Mouse (Mus musculus) thymus, adult 2 months (tissue): ENCODE results near the gene Ezr. TPM values are rescaled to one million over a fixed set of nuclear protein-coding genes. Genes with fewer than 3 reads are reported as not detected.

Experiments used
- DNase-seq: peaks from one replicate; pipeline ENCODE4 v3.0.0; 2021
- H3K27ac ChIP-seq: fragments of 200-500 bp; 2 replicates; pipeline ENCODE4 v1.5.1; 2012; ENCODE audit warnings: low read length, control low read depth; ENCODE audit not compliant: control insufficient read depth, insufficient read depth
- H3K27me3 ChIP-seq: fragments of 200-500 bp; 2 replicates; pipeline ENCODE4 v1.6.1; 2012; ENCODE audit warnings: mild to moderate bottlenecking, low read length, moderate library complexity, mixed read lengths; ENCODE audit not compliant: control insufficient read depth, insufficient read depth
- H3K36me3 ChIP-seq: fragments of 200-500 bp; 2 replicates; pipeline ENCODE4 v1.6.1; 2012; ENCODE audit warnings: mild to moderate bottlenecking, low read length, moderate library complexity; ENCODE audit not compliant: control insufficient read depth, insufficient read depth
- H3K4me1 ChIP-seq: fragments of 200-500 bp; replicated peaks from 2 replicates; pipeline ENCODE4 v1.6.1; 2012; ENCODE audit warnings: low read length; ENCODE audit not compliant: control insufficient read depth, insufficient read depth
- H3K4me3 ChIP-seq: fragments of 200-500 bp; 2 replicates; pipeline ENCODE4 v1.5.1; 2012; ENCODE audit warnings: mild to moderate bottlenecking, low read length, control low read depth, moderate library complexity; ENCODE audit not compliant: control insufficient read depth, insufficient read depth
- CTCF ChIP-seq: fragments of 200-500 bp; IDR thresholded peaks from 2 replicates; pipeline ENCODE4 v1.5.1; 2012; ENCODE audit warnings: mild to moderate bottlenecking, control low read depth, low read length, moderate library complexity, borderline replicate concordance; ENCODE audit not compliant: control insufficient read depth, poor library complexity, insufficient read depth; ENCODE audit errors: extremely low read depth
- POLR2A ChIP-seq: fragments of 200-500 bp; IDR thresholded peaks from 2 replicates; pipeline ENCODE4 v1.6.1; 2012; ENCODE audit warnings: mild to moderate bottlenecking, low read length, control low read depth, moderate library complexity; ENCODE audit not compliant: control insufficient read depth, poor library complexity, insufficient read depth; ENCODE audit errors: extremely low read depth
- WGBS: fragments of 180-500 bp; shearing (Covaris S2); methylation state at CpG from one replicate; pipeline ENCODE4 v1.1.7; 2018; 5-methylcytosine and 5-hydroxymethylcytosine counted together
- polyA plus RNA-seq: library from polyadenylated mRNA; depleted of rRNA; stranded (reverse); fragments of >200 nt; gene quantifications from 2 replicates; pipeline ENCODE4 v1.2.3, GENCODE M21; 2012

The Ezr gene
- polyA plus RNA-seq, 1 experiment = 149 TPM

- peaks cover 44% of the 10 kb centered on the region for H3K4me1 ChIP-seq
- H3K27ac ChIP-seq = no peak overlapping the region
- H3K4me3 ChIP-seq = no peak overlapping the region
- peaks cover 5% of the 10 kb centered on the region; the same call in 1 of the 2 replicates for H3K36me3 ChIP-seq
- WGBS = 96% methylated on average over 4 of the region's 4 CpGs
- no peaks in the 10 kb centered on the region for H3K27me3 ChIP-seq
- DNase-seq = no peak
- no peak for TF ChIP-seq POLR2A
- TF ChIP-seq CTCF = no peak
Measured at GRCm38 (mm10) chr17:6766823-6767222, 15.8 kb downstream of the Ezr start.

GRCm38 (mm10) chr17:6765886-6766285 is 16.7 kb downstream of the Ezr start:
- Histone ChIP-seq H3K27ac (no peak overlapping the region), H3K36me3 (peaks cover 3% of the 10 kb centered on the region; the same call in 1 of the 2 replicates), H3K4me3 (no peak overlapping the region), H3K4me1 (peaks cover 36% of the 10 kb centered on the region), H3K27me3 (no peaks in the 10 kb centered on the region)
- TF ChIP-seq POLR2A = no peak
- TF ChIP-seq CTCF = no peak
- no peak for DNase-seq
- 92% methylated on average over 2 of the region's 2 CpGs for WGBS

- Histone ChIP-seq H3K36me3 (peaks cover 2% of the 10 kb centered on the region; the same call in 1 of the 2 replicates), H3K27ac (no peak overlapping the region), H3K27me3 (no peaks in the 10 kb centered on the region), H3K4me1 (peaks cover 28% of the 10 kb centered on the region), H3K4me3 (no peak overlapping the region)
- WGBS = 97% methylated on average over 4 of the region's 4 CpGs
- TF ChIP-seq POLR2A (no peak), CTCF (no peak)
- no peak for DNase-seq
Measured at GRCm38 (mm10) chr17:6764730-6765129, 17.9 kb downstream of the Ezr start.

- Histone ChIP-seq H3K27me3 (no peaks in the 10 kb centered on the region), H3K4me1 (peaks cover 23% of the 10 kb centered on the region), H3K36me3 (peaks cover 4% of the 10 kb centered on the region), H3K27ac (no peak overlapping the region), H3K4me3 (no peak overlapping the region)
- TF ChIP-seq POLR2A (no peak), CTCF (no peak)
- WGBS = 89% methylated on average over 7 of the region's 7 CpGs
- no peak for DNase-seq
Measured at GRCm38 (mm10) chr17:6764227-6764593, 18.4 kb downstream of the Ezr start.

GRCm38 (mm10) chr17:6763513-6764226 is 18.9 kb downstream of the Ezr start:
- 88% methylated on average over 7 of the region's 7 CpGs for WGBS

GRCm38 (mm10) chr17:6759717-6760292 is 22.8 kb downstream of the Ezr start:
- Histone ChIP-seq H3K27me3 (no peaks in the 10 kb centered on the region), H3K27ac (no peak overlapping the region), H3K4me1 (peaks cover under 1% of the 10 kb centered on the region), H3K36me3 (peaks cover 47% of the 10 kb centered on the region), H3K4me3 (no peak overlapping the region)
- 88% methylated on average over 9 of the region's 9 CpGs for WGBS
- TF ChIP-seq POLR2A = no peak
- no peak for DNase-seq

More at GRCm38 (mm10) chr17:6763513-6764226, 18.9 kb downstream of the Ezr start:
- H3K36me3 ChIP-seq = peaks cover 10% of the 10 kb centered on the region
- H3K4me1 ChIP-seq = peaks cover 21% of the 10 kb centered on the region
- DNase-seq = no peak
- H3K27ac ChIP-seq = no peak overlapping the region
- H3K27me3 ChIP-seq = no peaks in the 10 kb centered on the region
- no peak overlapping the region for H3K4me3 ChIP-seq
- no peak for TF ChIP-seq CTCF
- TF ChIP-seq POLR2A = no peak
